Mouse (Mus musculus) midbrain, embryonic 15.5 days (tissue): ENCODE results near the gene Steap3. TPM values are rescaled to one million over a fixed set of nuclear protein-coding genes. Genes with fewer than 3 reads are reported as not detected.
A peak's percentile ranks its signal among the peaks of the same experiment; 100 is the strongest.

Experiments used
- ATAC-seq: fragments of 200-750 bp; cut with Nextera tagmentation; replicated peaks from 2 replicates; pipeline ENCODE4 v1.8.0; 2017; ENCODE audit warnings: moderate TSS enrichment
- H3K27ac ChIP-seq: fragments of 300-500 bp; sonication (generic); 2 replicates; pipeline ENCODE4 v1.5.1; 2015; ENCODE audit warnings: mild to moderate bottlenecking, inconsistent platforms
- H3K27me3 ChIP-seq: fragments of 300-500 bp; sonication (generic); replicated peaks from 2 replicates; pipeline ENCODE4 v1.6.1; 2015; ENCODE audit warnings: inconsistent platforms
- H3K36me3 ChIP-seq: fragments of 300-500 bp; sonication (generic); replicated peaks from 2 replicates; pipeline ENCODE4 v1.6.1; 2015; ENCODE audit warnings: inconsistent platforms
- H3K4me1 ChIP-seq: fragments of 300-500 bp; sonication (generic); 2 replicates; pipeline ENCODE4 v1.6.1; 2015; ENCODE audit warnings: inconsistent platforms
- H3K4me2 ChIP-seq: fragments of 300-500 bp; sonication (generic); 2 replicates; pipeline ENCODE4 v1.6.1; 2015; ENCODE audit warnings: inconsistent platforms, mild to moderate bottlenecking, moderate library complexity
- H3K4me3 ChIP-seq: fragments of 300-500 bp; sonication (generic); 2 replicates; pipeline ENCODE4 v1.5.1; 2015; ENCODE audit warnings: mild to moderate bottlenecking, inconsistent platforms
- H3K9ac ChIP-seq: fragments of 300-500 bp; sonication (generic); 2 replicates; pipeline ENCODE4 v1.6.1; 2015; ENCODE audit warnings: mild to moderate bottlenecking, inconsistent platforms
- H3K9me3 ChIP-seq: fragments of 300-500 bp; sonication (generic); 2 replicates; pipeline ENCODE4 v1.6.1; 2016; ENCODE audit warnings: inconsistent platforms
- WGBS: fragments of 180-500 bp; shearing (Covaris S2); methylation state at CpG from one replicate; pipeline ENCODE4 v1.1.7; 2015; ENCODE audit warnings: mixed read lengths; 5-methylcytosine and 5-hydroxymethylcytosine counted together
- polyA plus RNA-seq: library from polyadenylated mRNA; unstranded; fragments of >200 nt; fragmentation: Nextera tagmentation; extraction: Ambion mirVana; gene quantifications from 2 replicates; pipeline ENCODE4 v1.2.1, GENCODE M21; 2015

Gene Steap3
- polyA plus RNA-seq, 1 experiment from 2014 or later = 4.1 TPM

DNA sequence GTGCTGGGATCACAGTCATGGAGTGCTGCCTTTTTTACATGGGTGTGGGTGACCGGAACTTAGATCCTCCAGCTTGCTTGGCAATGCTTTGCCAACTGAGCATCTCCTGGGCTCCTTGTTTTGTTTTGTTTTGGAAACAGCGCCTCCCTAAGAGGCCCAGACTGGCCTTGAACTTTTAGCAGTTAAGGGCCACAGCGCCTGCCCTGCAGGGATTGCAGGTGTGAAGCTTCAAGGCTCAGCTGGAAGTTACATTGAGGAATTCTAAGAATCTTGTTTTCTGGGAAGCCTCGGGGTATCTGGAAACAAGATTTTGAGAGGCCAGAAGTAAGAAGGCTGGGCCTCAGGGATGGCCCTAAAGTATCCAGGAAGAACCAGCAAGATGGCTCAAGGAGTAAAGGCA, 6.0 kb downstream of the Steap3 start:
- H3K4me1 ChIP-seq = peaks cover 12% of the 10 kb centered on the region
- no peaks in the 10 kb centered on the region for H3K36me3 ChIP-seq
- H3K4me3 ChIP-seq = no peak overlapping the region
- no peak overlapping the region for H3K4me2 ChIP-seq
- WGBS = 55% methylated on average over 4 of the region's 4 CpGs
- H3K9me3 ChIP-seq = no peaks in the 10 kb centered on the region
- H3K9ac ChIP-seq = no peak overlapping the region
- H3K27ac ChIP-seq = no peak overlapping the region
- peaks cover 10% of the 10 kb centered on the region; the same call in 1 of the 2 replicates for H3K27me3 ChIP-seq
- ATAC-seq = no peak

DNA sequence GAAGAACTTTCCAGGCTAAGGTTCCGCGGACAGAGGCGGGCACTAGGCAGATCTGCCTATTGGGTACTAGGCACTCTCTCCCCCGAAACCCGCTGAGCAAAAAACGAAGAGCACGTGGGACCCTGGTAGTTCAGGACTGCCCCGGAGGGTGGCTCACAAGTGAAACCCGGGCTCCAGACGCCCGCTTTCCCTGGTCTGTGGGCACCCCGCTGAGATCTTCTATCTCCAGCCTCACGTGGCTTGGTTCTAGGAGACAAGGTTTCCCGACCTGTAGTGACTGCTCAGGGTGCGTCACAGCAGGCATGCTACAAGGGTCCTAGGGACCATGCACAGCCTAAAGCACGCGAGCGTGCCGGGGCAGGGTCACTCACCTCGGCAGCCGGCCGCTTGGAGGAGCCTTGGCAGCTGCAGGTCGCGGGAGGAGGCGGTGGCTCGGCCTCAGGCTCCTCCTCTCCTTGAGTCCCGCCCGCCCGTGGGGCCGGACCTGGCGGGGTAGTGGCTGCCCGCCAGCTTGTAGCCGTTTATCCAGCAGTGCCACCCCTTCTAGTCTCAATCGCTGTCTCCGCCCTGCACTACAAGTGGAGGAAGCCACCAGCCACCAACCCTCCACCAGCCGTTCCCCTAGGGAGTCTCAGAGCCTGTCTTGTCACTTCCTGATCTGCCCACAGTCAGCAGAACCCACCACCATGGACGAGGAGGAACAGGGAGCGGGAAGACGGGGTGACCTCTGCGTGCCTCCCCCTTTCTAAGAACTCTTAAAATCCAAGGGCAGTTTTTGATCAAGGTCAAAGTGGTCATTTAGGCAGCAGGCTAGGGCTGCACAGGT, 7.4 kb downstream of the Steap3 start:
- peaks cover 12% of the 10 kb centered on the region for H3K4me1 ChIP-seq
- H3K4me2 ChIP-seq = peak overlapping the region; percentile 100
- no peaks in the 10 kb centered on the region for H3K36me3 ChIP-seq
- H3K9ac ChIP-seq = peak overlapping the region; percentile 53
- peak overlapping the region; percentile 52 for H3K4me3 ChIP-seq
- no peak overlapping the region for H3K27ac ChIP-seq
- peak; percentile 88 for ATAC-seq
- H3K9me3 ChIP-seq = no peaks in the 10 kb centered on the region
- under 1% methylated on average over 38 of the region's 40 CpGs for WGBS
- peaks cover 10% of the 10 kb centered on the region; the same call in 1 of the 2 replicates for H3K27me3 ChIP-seq

DNA sequence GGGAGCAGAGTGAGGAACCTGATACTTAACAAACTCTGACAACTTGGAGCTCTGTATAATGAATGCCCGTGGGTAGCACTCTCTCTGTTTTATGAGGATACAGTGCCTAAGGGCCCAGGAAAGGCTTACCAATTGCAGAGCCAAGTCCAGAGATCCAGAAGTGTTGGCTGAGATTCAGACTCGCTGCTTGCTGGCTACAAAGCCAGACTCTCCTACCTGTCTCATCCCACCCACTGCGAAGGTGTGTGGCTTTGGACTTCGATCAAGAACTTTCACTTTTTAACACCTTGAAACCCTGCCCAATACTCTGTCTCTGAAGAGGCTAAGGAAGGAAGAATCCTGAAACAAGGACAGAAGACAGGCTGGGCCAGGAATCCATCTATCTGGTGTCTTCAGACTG, 9.3 kb downstream of the Steap3 start:
- H3K4me1 ChIP-seq = peaks cover 12% of the 10 kb centered on the region
- WGBS = 91% methylated on average over 4 of the region's 4 CpGs
- H3K4me3 ChIP-seq = no peak overlapping the region
- ATAC-seq = no peak
- H3K27me3 ChIP-seq = peaks cover 10% of the 10 kb centered on the region; the same call in 1 of the 2 replicates
- H3K27ac ChIP-seq = no peak overlapping the region
- H3K9me3 ChIP-seq = no peaks in the 10 kb centered on the region
- H3K9ac ChIP-seq = no peak overlapping the region
- no peak overlapping the region for H3K4me2 ChIP-seq
- no peaks in the 10 kb centered on the region for H3K36me3 ChIP-seq

DNA sequence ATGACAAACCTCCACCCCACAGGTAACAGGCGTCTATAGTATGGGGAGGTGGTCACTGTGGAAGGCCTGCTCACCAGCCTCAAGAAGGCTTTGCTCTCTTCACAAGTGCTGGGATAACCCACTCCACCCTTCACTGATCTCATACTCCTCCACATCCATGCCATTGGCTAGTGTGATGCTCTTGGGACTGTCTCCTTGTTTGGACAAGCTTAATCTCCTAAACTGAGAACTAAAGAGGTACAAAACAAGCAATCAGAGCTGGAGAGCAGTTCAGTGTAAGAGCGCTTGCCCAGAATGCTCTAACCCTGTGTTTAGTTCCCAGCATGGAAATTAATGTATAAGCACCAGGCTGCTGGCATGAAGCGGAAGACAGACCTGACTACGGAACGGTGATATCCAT, 11.3 kb downstream of the Steap3 start:
- H3K4me1 ChIP-seq = peaks cover 12% of the 10 kb centered on the region
- no peak overlapping the region for H3K4me2 ChIP-seq
- H3K9me3 ChIP-seq = no peaks in the 10 kb centered on the region
- H3K4me3 ChIP-seq = no peak overlapping the region
- H3K27me3 ChIP-seq = peaks cover 10% of the 10 kb centered on the region; the same call in 1 of the 2 replicates
- no peaks in the 10 kb centered on the region for H3K36me3 ChIP-seq
- WGBS = 91% methylated on average over 5 of the region's 5 CpGs
- ATAC-seq = no peak
- H3K27ac ChIP-seq = no peak overlapping the region
- no peak overlapping the region for H3K9ac ChIP-seq

DNA sequence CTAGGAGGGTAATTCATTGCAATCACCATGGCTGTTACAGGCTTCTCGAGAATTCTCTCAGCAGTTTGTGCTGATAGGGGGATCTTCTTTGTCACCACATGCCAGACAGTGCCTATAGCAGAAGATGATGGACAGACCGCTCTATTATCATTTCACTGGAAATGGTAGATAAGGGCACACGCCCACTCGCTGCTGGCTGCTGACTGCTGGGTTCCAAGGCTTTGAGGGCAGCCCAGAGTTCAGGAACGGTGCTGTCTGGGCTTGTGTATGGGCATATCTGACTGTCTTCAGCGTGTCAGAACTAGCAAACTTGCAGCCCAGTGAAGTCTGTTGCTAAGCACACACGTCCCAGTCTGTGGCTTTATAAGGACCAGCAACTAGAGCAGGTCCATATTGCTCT, 13.3 kb downstream of the Steap3 start:
- Histone ChIP-seq H3K4me1 (0 out of 2 replicates have a peak, but pooled peaks cover under 1% of the 10 kb centered on the region), H3K27ac (no peak overlapping the region), H3K27me3 (peaks cover 6% of the 10 kb centered on the region; the same call in 1 of the 2 replicates), H3K9ac (no peak overlapping the region), H3K4me3 (no peak overlapping the region), H3K36me3 (no peaks in the 10 kb centered on the region), H3K4me2 (no peak overlapping the region), H3K9me3 (no peaks in the 10 kb centered on the region)
- no peak for ATAC-seq
- 80% methylated on average over 7 of the region's 7 CpGs for WGBS

DNA sequence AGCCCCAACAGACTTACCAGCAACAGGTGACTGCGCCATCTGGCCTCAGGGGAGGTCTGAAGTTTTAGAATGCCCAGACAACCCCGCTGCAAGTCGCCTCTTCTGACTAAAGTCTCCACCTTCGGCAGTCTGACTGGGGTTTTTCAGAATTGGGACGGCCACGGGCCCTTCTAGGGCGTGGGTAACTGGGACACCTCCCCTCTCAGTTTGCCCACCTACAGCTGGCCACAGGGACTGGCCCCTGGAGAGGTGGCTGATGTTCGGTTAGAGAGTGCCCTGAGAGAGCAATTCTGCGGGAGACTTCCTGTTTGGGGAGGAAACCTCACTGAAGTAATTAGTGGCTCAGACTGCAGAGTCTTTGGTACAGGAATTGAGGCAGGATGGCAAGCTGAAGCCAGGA, 13.8 kb downstream of the Steap3 start:
- Histone ChIP-seq H3K9me3 (no peaks in the 10 kb centered on the region), H3K27me3 (peaks cover under 1% of the 10 kb centered on the region; the same call in 1 of the 2 replicates), H3K36me3 (no peaks in the 10 kb centered on the region), H3K4me3 (no peak overlapping the region), H3K27ac (no peak overlapping the region), H3K9ac (no peak overlapping the region), H3K4me2 (no peak overlapping the region), H3K4me1 (no peaks in the 10 kb centered on the region)
- WGBS = 59% methylated on average over 9 of the region's 9 CpGs
- ATAC-seq = no peak

DNA sequence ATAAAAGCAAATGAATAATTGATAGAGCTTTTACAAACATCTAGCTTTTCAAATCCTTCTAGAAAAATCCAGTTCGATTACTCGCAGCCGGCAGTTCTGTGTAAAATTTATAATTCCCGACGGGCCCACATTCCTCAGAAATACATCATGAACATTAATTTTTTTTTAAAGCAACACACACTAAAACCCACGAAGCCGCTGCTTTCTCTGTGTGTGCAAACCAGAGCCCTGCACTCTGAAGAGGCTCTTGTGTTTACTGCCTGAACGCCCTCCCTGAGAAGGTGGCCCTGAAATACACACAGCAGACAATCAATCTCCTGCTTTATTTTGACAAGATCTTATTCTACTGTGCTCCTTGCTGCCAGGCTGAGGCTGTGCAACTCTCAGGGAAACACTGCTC, 14.3 kb downstream of the Steap3 start:
- no peaks in the 10 kb centered on the region for H3K36me3 ChIP-seq
- H3K4me3 ChIP-seq = no peak overlapping the region
- no peaks in the 10 kb centered on the region for H3K9me3 ChIP-seq
- ATAC-seq = no peak
- H3K4me2 ChIP-seq = no peak overlapping the region
- no peak overlapping the region for H3K9ac ChIP-seq
- no peaks in the 10 kb centered on the region for H3K4me1 ChIP-seq
- WGBS = 75% methylated on average over 8 of the region's 8 CpGs
- no peak overlapping the region for H3K27ac ChIP-seq
- no peaks in the 10 kb centered on the region; the same call in 1 of the 2 replicates for H3K27me3 ChIP-seq

DNA sequence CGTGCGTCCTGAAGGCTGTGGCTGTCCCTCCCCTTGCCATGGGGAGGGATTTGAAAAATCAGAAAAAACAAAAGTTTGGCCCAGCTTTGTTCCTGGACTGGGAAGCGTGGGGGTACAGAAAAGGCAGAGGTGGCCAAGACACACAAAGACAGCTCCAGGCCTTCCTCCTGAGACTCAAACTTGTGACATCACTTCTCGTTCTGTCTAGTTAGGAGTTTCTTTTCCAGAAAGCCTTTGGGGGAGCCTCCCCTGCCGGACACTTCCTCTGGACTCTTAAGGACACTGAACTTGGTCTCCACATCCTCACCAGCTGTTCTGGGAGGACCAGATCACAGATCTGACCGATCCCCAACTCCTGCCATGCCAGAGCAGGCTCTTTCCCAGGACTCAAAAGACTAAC, 18.8 kb downstream of the Steap3 start:
- no peak for ATAC-seq
- Histone ChIP-seq H3K27me3 (no peaks in the 10 kb centered on the region), H3K4me3 (no peak overlapping the region), H3K9ac (no peak overlapping the region), H3K4me1 (no peaks in the 10 kb centered on the region), H3K4me2 (no peak overlapping the region), H3K27ac (no peak overlapping the region), H3K9me3 (no peaks in the 10 kb centered on the region), H3K36me3 (no peaks in the 10 kb centered on the region)
- 81% methylated on average over 6 of the region's 6 CpGs for WGBS

DNA sequence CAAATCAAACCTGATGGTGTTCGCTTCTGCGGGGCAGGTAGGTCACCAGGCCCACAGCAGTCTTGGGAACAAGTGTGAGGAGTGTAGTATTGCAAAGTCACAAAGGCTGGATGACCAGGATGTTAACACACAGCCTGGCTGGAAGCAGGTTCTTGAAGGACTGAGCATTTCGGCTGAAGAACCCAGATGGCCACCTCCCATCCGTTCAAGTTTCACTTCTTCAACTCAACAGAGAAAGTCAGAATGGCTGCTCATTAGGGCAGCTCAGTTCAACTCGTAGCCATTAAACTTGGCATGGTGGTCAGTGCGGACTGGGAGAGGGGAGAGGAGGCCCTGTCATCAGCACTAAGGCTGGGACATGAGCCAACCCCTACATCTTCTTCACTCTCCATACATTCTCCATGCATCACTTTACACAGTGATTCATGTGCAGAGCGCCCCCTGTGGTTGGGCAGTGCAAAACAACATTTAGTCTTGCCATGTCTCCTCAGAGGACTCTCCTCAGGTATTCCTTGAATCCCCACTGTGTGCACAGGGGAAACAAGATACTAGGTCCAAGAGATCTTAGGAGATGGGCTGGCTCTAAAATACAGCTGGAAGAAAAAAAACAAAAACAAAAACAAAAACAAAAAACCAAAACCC, 19.9 kb downstream of the Steap3 start:
- Histone ChIP-seq H3K9me3 (no peaks in the 10 kb centered on the region), H3K4me1 (no peaks in the 10 kb centered on the region), H3K4me2 (no peak overlapping the region), H3K27me3 (no peaks in the 10 kb centered on the region), H3K36me3 (no peaks in the 10 kb centered on the region), H3K27ac (no peak overlapping the region), H3K4me3 (no peak overlapping the region), H3K9ac (no peak overlapping the region)
- no peak for ATAC-seq
- WGBS = 87% methylated on average over 7 of the region's 7 CpGs

DNA sequence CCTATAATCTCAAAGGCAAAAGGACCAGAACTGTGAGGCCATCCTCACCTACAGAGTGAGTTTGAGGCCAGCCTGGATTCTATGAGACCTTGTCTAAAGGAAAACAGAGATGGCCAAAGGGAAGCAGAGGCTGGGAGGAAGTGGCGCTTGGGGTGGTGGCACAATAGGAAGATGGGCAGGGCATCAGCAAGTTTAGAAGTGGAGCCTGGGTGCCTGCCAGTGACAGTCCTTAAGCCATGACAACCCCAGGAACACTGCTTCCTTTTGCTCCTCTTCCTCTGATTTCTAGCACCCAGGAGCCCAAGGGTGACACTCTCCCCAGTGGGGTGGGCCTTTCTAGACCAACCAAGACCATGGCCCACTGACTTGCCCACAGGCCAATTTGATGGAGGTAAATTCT, 21.3 kb downstream of the Steap3 start:
- Histone ChIP-seq H3K4me3 (no peak overlapping the region), H3K4me2 (no peak overlapping the region), H3K9ac (no peak overlapping the region), H3K36me3 (no peaks in the 10 kb centered on the region), H3K4me1 (no peaks in the 10 kb centered on the region), H3K27me3 (no peaks in the 10 kb centered on the region), H3K27ac (no peak overlapping the region), H3K9me3 (no peaks in the 10 kb centered on the region)
- no peak for ATAC-seq
- 97% methylated on average over 1 of the region's 1 CpGs for WGBS

DNA sequence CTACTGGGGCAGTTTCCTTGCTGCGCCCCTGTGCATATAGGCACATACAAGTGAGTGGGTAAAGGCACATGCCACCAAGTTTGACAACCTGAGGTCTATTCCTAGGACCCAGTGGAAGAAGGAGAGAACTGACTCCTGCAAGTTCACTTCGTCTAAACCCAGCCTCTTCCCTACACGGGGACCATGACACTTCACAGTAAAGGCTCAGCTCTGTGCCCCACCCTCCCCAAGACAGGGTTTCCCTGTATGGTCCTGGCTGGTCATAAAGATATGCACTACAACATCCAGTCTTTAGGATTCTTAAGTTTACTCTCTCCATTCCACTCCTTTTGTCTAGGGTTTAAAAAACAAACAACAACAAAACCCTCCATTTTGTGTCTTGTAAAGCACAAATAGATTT, 21.9 kb downstream of the Steap3 start:
- H3K4me2 ChIP-seq = no peak overlapping the region
- no peaks in the 10 kb centered on the region for H3K4me1 ChIP-seq
- ATAC-seq = no peak
- no peaks in the 10 kb centered on the region for H3K36me3 ChIP-seq
- H3K9me3 ChIP-seq = no peaks in the 10 kb centered on the region
- no peak overlapping the region for H3K9ac ChIP-seq
- no peak overlapping the region for H3K27ac ChIP-seq
- WGBS = 91% methylated on average over 3 of the region's 3 CpGs
- no peak overlapping the region for H3K4me3 ChIP-seq
- H3K27me3 ChIP-seq = no peaks in the 10 kb centered on the region

DNA sequence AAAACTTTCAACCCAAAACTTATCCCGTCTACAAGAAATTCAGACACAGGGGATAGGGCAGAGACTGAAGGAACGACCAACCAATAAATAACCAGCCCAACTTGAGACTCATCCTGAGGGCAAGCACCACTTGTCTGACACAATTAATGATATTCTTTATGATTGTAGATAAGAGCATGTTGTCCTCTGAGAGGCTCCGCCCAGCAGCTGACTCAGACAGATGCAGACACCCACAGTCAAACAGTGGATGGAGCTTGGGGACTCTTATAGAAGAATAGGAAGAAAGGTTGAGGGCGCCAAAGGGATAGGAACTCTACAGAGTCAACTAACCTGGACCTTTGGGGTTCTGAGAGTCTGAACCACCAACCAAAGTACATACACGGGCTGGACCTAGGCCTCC, 22.7 kb downstream of the Steap3 start:
- H3K9me3 ChIP-seq = no peaks in the 10 kb centered on the region
- H3K36me3 ChIP-seq = no peaks in the 10 kb centered on the region
- H3K9ac ChIP-seq = no peak overlapping the region
- H3K27ac ChIP-seq = no peak overlapping the region
- H3K27me3 ChIP-seq = no peaks in the 10 kb centered on the region
- WGBS = 92% methylated on average over 5 of the region's 5 CpGs
- no peaks in the 10 kb centered on the region for H3K4me1 ChIP-seq
- H3K4me3 ChIP-seq = no peak overlapping the region
- no peak overlapping the region for H3K4me2 ChIP-seq
- ATAC-seq = no peak

DNA sequence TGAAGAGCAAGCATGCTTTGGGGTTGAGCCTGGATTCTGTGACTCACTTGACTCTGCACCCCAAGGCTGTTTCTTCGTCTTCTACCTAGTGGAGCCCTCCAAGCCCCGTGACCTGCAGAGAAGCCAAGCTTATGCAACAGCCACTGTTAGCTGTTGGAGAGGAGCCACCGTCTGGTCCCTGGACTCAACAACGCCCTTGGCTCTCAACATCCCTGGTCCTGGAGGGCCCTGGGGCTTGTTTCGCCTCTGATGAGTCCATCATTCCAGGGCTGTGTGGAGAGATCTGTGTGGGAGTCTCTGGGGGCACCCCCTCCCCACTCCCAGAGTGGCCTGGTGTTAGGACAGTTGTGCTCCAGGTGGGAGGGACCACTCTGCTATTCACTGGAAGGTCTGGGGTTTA, 24.3 kb downstream of the Steap3 start:
- H3K4me1 ChIP-seq = no peaks in the 10 kb centered on the region
- H3K36me3 ChIP-seq = no peaks in the 10 kb centered on the region
- H3K4me3 ChIP-seq = no peak overlapping the region
- H3K27me3 ChIP-seq = no peaks in the 10 kb centered on the region
- no peak overlapping the region for H3K27ac ChIP-seq
- H3K9ac ChIP-seq = no peak overlapping the region
- 70% methylated on average over 5 of the region's 5 CpGs for WGBS
- no peak for ATAC-seq
- no peak overlapping the region for H3K4me2 ChIP-seq
- H3K9me3 ChIP-seq = no peaks in the 10 kb centered on the region
